Mouse (Mus musculus): ENCODE results near the gene Setd7. TPM values are rescaled to one million over a fixed set of nuclear protein-coding genes. Genes with fewer than 3 reads are reported as not detected.

Setd7 gene
- polyA plus RNA-seq, 1 experiment, result 9.9 TPM

- no peaks in the 10 kb centered on the region for H3K27me3 ChIP-seq (ENCODE audit: control insufficient read depth, insufficient read depth, insufficient read length)
- H3ac ChIP-seq (ENCODE audit: control insufficient read depth, insufficient read length, low read depth), result no peak overlapping the region
- H3K4me3 ChIP-seq (ENCODE audit: insufficient read depth, poor library complexity, severe bottlenecking), result no peak overlapping the region
- no peaks in the 10 kb centered on the region for H3K79me2 ChIP-seq (ENCODE audit: control insufficient read depth, insufficient read depth)
- no peaks in the 10 kb centered on the region for H3K79me3 ChIP-seq (ENCODE audit: low read depth)
- no peaks in the 10 kb centered on the region for H3K36me3 ChIP-seq (ENCODE audit: control insufficient read depth, insufficient read depth)
- TF ChIP-seq FOSL1 (IDR thresholded peaks at IDR 0.05; ENCODE audit: insufficient read depth, low read length, poor library complexity, severe bottlenecking) (no peak), MYOD1 (IDR thresholded peaks at IDR 0.05; ENCODE audit: control insufficient read depth, insufficient read length, low read depth) (no peak), CTCF (IDR thresholded peaks at IDR 0.05; ENCODE audit: control insufficient read depth, insufficient read depth, insufficient read length) (no peak), USF1 (IDR thresholded peaks at IDR 0.05; ENCODE audit: low read depth) (no peak), MYOG (IDR thresholded peaks at IDR 0.05; ENCODE audit: control insufficient read depth, extremely low read depth, insufficient read length) (no peak), MAX (IDR thresholded peaks at IDR 0.05) (no peak), CEBPB (IDR thresholded peaks at IDR 0.05; ENCODE audit: low read depth) (no peak)
These were observed 35.9 kb upstream of the Setd7 start for GRCm38 (mm10) chr3:51596538-51596937.

GRCm38 (mm10) chr3:51593506-51593905 is 32.8 kb upstream of the Setd7 start:
- no peak overlapping the region for H3K4me3 ChIP-seq (ENCODE audit: insufficient read depth, poor library complexity, severe bottlenecking)
- H3K79me2 ChIP-seq (ENCODE audit: control insufficient read depth, insufficient read depth), result no peaks in the 10 kb centered on the region
- no peaks in the 10 kb centered on the region for H3K36me3 ChIP-seq (ENCODE audit: control insufficient read depth, insufficient read depth)
- no peaks in the 10 kb centered on the region for H3K27me3 ChIP-seq (ENCODE audit: control insufficient read depth, insufficient read depth, insufficient read length)
- no peaks in the 10 kb centered on the region for H3K79me3 ChIP-seq (ENCODE audit: low read depth)
- TF ChIP-seq FOSL1 (IDR thresholded peaks at IDR 0.05; ENCODE audit: insufficient read depth, low read length, poor library complexity, severe bottlenecking), result no peak
- TF ChIP-seq MYOG (IDR thresholded peaks at IDR 0.05; ENCODE audit: control insufficient read depth, extremely low read depth, insufficient read length), result no peak
- TF ChIP-seq CEBPB (IDR thresholded peaks at IDR 0.05; ENCODE audit: low read depth), result no peak
- TF ChIP-seq USF1 (IDR thresholded peaks at IDR 0.05; ENCODE audit: low read depth), result no peak
- no peak for TF ChIP-seq MAX (IDR thresholded peaks at IDR 0.05)
- TF ChIP-seq MYOD1 (IDR thresholded peaks at IDR 0.05; ENCODE audit: control insufficient read depth, insufficient read length, low read depth), result no peak
- TF ChIP-seq CTCF (IDR thresholded peaks at IDR 0.05; ENCODE audit: control insufficient read depth, insufficient read depth, insufficient read length), result no peak
- no peak overlapping the region for H3ac ChIP-seq (ENCODE audit: control insufficient read depth, insufficient read length, low read depth)

- Histone ChIP-seq H3K27me3 (ENCODE audit: control insufficient read depth, insufficient read depth, insufficient read length) (no peaks in the 10 kb centered on the region), H3K79me2 (ENCODE audit: control insufficient read depth, insufficient read depth) (no peaks in the 10 kb centered on the region), H3K36me3 (ENCODE audit: control insufficient read depth, insufficient read depth) (no peaks in the 10 kb centered on the region), H3K4me3 (ENCODE audit: insufficient read depth, poor library complexity, severe bottlenecking) (no peak overlapping the region), H3ac (ENCODE audit: control insufficient read depth, insufficient read length, low read depth) (no peak overlapping the region), H3K79me3 (ENCODE audit: low read depth) (no peaks in the 10 kb centered on the region)
- TF ChIP-seq FOSL1 (IDR thresholded peaks at IDR 0.05; ENCODE audit: insufficient read depth, low read length, poor library complexity, severe bottlenecking), result no peak
- no peak for TF ChIP-seq MYOD1 (IDR thresholded peaks at IDR 0.05; ENCODE audit: control insufficient read depth, insufficient read length, low read depth)
- no peak for TF ChIP-seq MAX (IDR thresholded peaks at IDR 0.05)
- no peak for TF ChIP-seq CEBPB (IDR thresholded peaks at IDR 0.05; ENCODE audit: low read depth)
- no peak for TF ChIP-seq CTCF (IDR thresholded peaks at IDR 0.05; ENCODE audit: control insufficient read depth, insufficient read depth, insufficient read length)
- TF ChIP-seq MYOG (IDR thresholded peaks at IDR 0.05; ENCODE audit: control insufficient read depth, extremely low read depth, insufficient read length), result no peak
- TF ChIP-seq USF1 (IDR thresholded peaks at IDR 0.05; ENCODE audit: low read depth), result no peak
These were observed 30.9 kb upstream of the Setd7 start for GRCm38 (mm10) chr3:51591591-51591990.

GRCm38 (mm10) chr3:51590207-51590892 is 29.7 kb upstream of the Setd7 start:
- Histone ChIP-seq H3K27me3 (ENCODE audit: control insufficient read depth, insufficient read depth, insufficient read length) (no peaks in the 10 kb centered on the region), H3K79me2 (ENCODE audit: control insufficient read depth, insufficient read depth) (no peaks in the 10 kb centered on the region), H3K36me3 (ENCODE audit: control insufficient read depth, insufficient read depth) (no peaks in the 10 kb centered on the region), H3K4me3 (ENCODE audit: insufficient read depth, poor library complexity, severe bottlenecking) (no peak overlapping the region), H3K79me3 (ENCODE audit: low read depth) (no peaks in the 10 kb centered on the region), H3ac (ENCODE audit: control insufficient read depth, insufficient read length, low read depth) (no peak overlapping the region)
- TF ChIP-seq USF1 (IDR thresholded peaks at IDR 0.05; ENCODE audit: low read depth) (no peak), MAX (IDR thresholded peaks at IDR 0.05) (no peak), CTCF (IDR thresholded peaks at IDR 0.05; ENCODE audit: control insufficient read depth, insufficient read depth, insufficient read length) (no peak), CEBPB (IDR thresholded peaks at IDR 0.05; ENCODE audit: low read depth) (no peak), MYOG (IDR thresholded peaks at IDR 0.05; ENCODE audit: control insufficient read depth, extremely low read depth, insufficient read length) (no peak), FOSL1 (IDR thresholded peaks at IDR 0.05; ENCODE audit: insufficient read depth, low read length, poor library complexity, severe bottlenecking) (no peak), MYOD1 (IDR thresholded peaks at IDR 0.05; ENCODE audit: control insufficient read depth, insufficient read length, low read depth) (no peak)

- TF ChIP-seq MYOG (IDR thresholded peaks at IDR 0.05; ENCODE audit: control insufficient read depth, extremely low read depth, insufficient read length) (no peak), FOSL1 (IDR thresholded peaks at IDR 0.05; ENCODE audit: insufficient read depth, low read length, poor library complexity, severe bottlenecking) (no peak), USF1 (IDR thresholded peaks at IDR 0.05; ENCODE audit: low read depth) (no peak)
- Histone ChIP-seq H3K36me3 (ENCODE audit: control insufficient read depth, insufficient read depth) (no peaks in the 10 kb centered on the region), H3K79me2 (ENCODE audit: control insufficient read depth, insufficient read depth) (no peaks in the 10 kb centered on the region), H3K4me3 (ENCODE audit: insufficient read depth, poor library complexity, severe bottlenecking) (no peak overlapping the region), H3ac (ENCODE audit: control insufficient read depth, insufficient read length, low read depth) (no peak overlapping the region), H3K79me3 (ENCODE audit: low read depth) (no peaks in the 10 kb centered on the region), H3K27me3 (ENCODE audit: control insufficient read depth, insufficient read depth, insufficient read length) (no peaks in the 10 kb centered on the region)
These were observed 27.1 kb upstream of the Setd7 start for GRCm38 (mm10) chr3:51587697-51588262.
